Mouse (Mus musculus) small intestine, adult 2 months (tissue): ENCODE data around the gene Nr3c2.

ENCODE experiments used
- CTCF ChIP-seq: fragments of 200-500 bp; IDR thresholded peaks from 2 replicates; pipeline ENCODE4 v1.5.1; 2012; ENCODE audit warnings: low read depth, mild to moderate bottlenecking, control low read depth, inconsistent platforms, low read length, moderate library complexity, mixed read lengths; ENCODE audit not compliant: insufficient replicate concordance, insufficient read length; ENCODE audit errors: extremely low read depth
- POLR2A ChIP-seq: fragments of 200-500 bp; IDR thresholded peaks from 2 replicates; pipeline ENCODE4 v1.6.1; 2012; ENCODE audit warnings: low read depth, mild to moderate bottlenecking, control low read depth, inconsistent platforms, low read length, moderate library complexity

DNA sequence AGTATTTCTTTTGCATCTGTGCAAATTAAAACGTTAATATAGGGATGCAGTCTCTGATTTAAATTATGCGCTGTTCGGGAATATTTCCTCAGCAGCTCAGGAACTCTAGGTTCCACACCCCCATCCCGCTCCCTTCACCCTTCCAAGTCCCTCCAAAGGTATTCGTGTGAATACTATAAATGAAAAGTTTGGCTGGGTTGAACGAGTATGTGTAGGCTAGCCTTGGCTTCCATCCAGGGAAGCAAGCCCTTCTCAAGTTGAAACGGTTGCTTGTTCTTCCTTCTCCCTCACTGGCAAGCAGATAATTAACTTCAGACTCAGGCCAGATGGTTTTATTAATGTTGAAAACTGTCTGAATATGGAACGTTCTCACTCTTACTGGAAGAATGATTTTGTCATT, 186.8 kb downstream of the Nr3c2 start:
- TF ChIP-seq CTCF (no peak), POLR2A (no peak)
